Mouse (Mus musculus): Measurements from ENCODE around the gene Ackr4.

The Ackr4 gene

GRCm38 (mm10) chr9:104126833-104127232 lies at the start of gene Ackr4:
TSS of gene Ackr4 (minus strand) at chr9:104126933.
- no peak for DNase-seq (ENCODE audit: extremely low read depth, low read depth)

GRCm38 (mm10) chr9:104172342-104172741 lies 45.6 kb upstream of the Ackr4 start:
- DNase-seq (ENCODE audit: extremely low read depth, low read depth) = no peak

- DNase-seq (ENCODE audit: extremely low read depth, low read depth) = no peak
Observed at GRCm38 (mm10) chr9:104171651-104172050, 44.9 kb upstream of the Ackr4 start.

DNA sequence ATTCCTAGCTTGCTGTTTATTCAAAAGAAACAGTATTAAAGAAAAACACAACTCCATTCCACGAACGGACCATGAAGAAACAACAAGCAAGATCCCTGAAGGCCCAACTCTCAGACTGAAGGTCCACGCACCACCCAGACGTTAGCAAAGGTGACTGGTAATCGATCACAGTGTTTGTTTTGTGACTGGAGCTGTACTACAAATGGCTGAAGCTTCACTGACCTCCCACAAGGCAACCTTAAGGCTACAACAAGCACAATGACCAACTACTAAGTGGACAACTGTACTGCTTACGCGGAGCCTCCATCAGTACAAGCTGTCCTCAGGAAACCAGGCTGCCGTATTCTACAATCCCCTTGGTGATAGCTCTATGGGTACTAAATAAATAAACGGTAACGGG lies 43.3 kb upstream of the Ackr4 start:
- no peak for DNase-seq (ENCODE audit: extremely low read depth, low read depth)

DNA sequence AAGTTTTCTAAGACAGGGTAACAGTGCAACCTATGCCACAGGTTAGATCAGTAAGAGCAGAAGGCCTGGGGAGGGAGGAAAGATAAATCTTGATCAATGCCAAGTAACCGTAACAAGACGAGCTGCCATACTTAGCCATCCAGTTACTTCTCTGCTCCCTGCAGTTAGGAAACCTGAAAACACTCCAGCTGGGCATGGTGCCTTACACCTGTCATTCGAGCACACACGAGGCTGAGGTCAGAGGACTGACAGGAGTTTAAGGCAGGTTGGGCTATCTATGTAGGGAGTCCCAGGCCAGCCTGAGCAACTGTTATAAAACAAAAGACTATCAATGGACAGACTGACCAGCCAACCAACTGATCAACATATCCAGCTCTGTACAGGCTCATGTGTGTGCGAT lies 39.2 kb upstream of the Ackr4 start:
- DNase-seq (ENCODE audit: extremely low read depth, low read depth) = no peak

DNA sequence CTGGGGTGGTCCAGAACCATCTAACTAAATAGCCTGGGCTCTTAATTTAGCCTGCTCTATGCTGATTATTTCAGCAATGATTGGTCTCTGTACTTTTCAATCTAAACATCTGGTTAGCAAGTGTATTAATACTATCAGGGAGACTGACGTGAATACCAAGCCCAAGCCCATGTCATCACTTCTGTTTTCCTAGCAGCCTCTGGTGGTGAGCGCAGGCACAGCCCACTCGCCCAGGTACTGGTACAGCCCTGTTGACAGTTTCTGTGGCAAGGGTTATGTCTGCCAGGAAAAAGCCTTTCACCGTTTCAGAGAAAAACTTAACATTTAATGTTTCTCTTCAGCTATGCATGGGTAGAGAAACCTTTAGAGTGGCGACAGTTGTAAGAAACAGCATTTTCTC lies 37.5 kb upstream of the Ackr4 start:
- no peak for DNase-seq (ENCODE audit: extremely low read depth, low read depth)

- DNase-seq (ENCODE audit: extremely low read depth, low read depth) = no peak
Observed at GRCm38 (mm10) chr9:104161117-104161516, 34.4 kb upstream of the Ackr4 start.

DNA sequence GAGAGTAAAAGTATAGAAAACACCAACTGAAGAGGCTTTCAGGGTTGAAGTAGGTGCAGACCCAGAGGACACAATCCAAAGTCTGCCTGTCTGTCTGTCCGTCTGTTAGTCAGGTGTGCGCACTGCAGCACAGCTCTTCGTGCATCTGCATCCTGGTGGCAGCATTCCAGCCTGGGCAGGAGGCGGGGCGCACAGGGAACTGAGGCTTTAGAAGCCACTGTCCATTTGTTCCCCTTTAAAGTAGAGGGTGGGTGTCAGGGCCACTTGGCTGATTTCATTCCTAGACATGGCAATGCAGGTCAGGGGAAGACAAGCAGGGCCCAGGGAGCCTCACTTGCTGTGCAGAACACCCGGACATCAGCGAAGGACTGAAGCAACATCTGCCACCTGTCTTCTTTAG lies 30.6 kb upstream of the Ackr4 start:
- no peak for DNase-seq (ENCODE audit: extremely low read depth, low read depth)

DNA sequence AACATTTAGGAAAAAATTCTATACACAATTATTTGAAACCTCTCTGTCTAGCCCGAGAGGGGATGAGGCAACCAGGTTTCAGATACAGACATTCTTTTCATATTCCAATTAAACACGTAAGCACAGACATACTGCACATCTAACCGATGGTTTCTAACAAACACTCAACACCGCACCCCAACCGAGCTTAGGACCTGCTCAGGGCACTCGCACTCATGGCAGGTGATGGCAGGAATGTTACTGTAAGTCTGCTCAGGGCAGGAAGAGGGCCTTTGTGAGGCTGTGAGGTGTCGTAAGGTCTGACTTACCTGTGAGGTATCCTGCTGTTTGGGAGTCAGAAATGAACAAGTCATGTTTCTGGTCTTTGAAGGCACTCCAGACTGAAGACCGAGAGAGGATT lies 29.8 kb upstream of the Ackr4 start:
- DNase-seq (ENCODE audit: extremely low read depth, low read depth) = no peak

DNA sequence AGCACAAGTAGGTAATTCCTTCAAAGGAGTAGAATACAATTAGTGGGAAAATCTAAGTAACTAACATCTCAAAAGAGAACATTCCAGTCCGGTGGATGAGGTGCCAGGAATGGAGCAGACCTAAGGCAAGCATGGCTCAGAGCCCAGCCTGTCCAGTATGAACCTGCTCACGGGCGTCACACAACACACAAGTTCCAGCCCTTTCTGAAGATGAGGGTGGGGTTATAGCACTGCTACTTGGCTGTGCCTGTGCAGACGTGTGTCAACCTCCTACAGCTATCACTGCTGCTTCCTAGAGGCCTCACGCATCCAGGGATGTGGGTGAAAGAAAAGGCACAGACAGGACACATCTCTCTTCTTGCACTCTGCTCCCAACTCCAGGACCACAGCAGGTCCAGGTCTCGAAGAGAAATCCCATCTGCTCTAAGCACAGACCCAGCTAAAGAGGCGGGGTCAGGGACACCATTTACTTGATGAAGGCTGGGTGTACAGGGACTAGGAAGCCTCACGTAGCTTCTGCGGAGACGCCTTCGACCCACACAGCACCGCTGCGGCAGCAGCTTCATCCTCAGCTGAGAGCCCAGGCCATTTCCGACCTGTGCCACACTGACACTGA lies 28.5 kb upstream of the Ackr4 start:
- no peak for DNase-seq (ENCODE audit: extremely low read depth, low read depth)

GRCm38 (mm10) chr9:104152121-104152520 lies 25.4 kb upstream of the Ackr4 start:
- DNase-seq (ENCODE audit: extremely low read depth, low read depth) = no peak

GRCm38 (mm10) chr9:104148969-104149368 lies 22.2 kb upstream of the Ackr4 start:
- no peak for DNase-seq (ENCODE audit: extremely low read depth, low read depth)

DNA sequence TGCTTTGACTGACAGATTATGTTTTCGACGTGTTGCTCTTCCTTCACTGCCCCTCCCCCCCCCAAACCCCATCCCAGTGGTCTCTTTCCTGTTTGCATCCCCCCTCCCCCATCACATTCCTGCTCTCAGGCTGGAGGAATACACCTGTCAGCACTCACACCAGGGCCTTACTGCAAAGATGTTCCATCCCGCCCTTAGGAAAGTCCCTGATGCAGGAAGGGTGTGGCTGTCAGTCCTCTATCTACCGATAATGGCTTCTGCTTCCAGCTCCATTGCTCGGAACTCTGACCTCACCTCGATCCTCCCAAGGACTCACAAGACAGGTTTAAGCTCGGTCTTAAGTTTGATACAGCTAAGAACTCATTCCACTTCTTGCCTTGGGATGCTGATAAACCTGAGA lies 19.9 kb upstream of the Ackr4 start:
- DNase-seq (ENCODE audit: extremely low read depth, low read depth) = no peak

DNA sequence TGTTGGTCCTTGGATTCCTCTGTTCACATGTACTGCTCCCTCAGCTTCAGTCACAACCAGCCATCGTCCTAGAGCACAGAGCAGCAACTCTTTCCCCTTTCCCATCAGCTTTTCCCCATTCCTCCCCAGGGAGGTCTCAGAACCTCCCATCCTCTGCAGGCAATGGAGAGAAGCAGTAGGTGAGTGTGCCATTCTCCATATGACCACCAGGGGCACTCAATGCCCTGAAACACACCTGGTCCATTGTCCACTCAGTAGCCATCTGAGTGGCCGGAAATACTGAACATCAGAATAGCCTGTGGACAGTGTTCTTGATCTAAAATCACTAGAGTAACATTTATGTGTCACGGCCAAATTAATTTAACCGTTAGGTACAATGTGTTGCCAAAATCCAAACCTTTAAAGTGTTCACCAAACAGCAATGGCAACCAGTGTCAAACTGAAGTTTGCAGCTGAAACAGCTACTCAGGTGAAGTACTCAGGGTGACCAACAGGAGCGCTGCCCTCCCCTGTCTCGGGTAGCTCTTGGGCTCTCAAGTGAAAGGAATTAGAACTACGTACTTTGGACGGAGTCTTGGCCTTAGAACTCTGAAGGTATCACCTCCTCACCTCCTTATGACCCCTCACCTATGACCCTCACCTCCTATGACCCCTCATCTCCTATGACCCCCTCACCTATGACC lies 17.7 kb upstream of the Ackr4 start:
- DNase-seq (ENCODE audit: extremely low read depth, low read depth) = no peak

- no peak for DNase-seq (ENCODE audit: extremely low read depth, low read depth)
Observed at GRCm38 (mm10) chr9:104142805-104143204, 16.1 kb upstream of the Ackr4 start.

- no peak for DNase-seq (ENCODE audit: extremely low read depth, low read depth)
Observed at GRCm38 (mm10) chr9:104140351-104140750, 13.6 kb upstream of the Ackr4 start.

DNA sequence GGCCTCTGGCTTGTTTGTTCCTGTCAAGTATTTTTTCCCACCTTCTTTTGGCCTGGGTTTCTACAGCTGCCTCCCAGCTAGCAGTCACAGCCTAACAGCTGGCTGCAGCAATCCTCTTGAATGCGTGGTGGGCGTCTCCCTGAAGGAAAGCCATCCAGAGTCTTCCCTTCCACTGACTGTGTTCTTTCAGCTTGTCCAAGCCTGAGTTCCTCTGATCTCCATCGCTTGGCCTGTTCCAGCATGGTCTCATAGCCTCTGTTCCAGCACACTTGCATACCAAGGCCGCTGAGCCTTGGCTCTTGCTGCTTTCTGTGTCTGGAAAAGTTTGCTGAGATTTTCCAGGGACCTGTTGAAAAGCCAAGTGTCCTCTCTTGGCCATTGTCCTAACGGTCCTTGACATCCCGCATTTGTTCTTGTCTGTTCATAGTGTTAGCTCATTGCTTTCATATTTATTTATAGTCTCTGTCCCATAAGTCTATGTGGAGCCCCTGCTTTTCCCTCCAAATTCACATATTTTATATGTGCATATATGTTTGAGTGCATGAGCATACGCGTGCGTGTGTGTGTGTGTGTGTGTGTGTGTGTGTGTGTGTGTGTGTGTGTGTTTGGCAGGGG lies 3.5 kb upstream of the Ackr4 start:
- no peak for DNase-seq (ENCODE audit: extremely low read depth, low read depth)

DNA sequence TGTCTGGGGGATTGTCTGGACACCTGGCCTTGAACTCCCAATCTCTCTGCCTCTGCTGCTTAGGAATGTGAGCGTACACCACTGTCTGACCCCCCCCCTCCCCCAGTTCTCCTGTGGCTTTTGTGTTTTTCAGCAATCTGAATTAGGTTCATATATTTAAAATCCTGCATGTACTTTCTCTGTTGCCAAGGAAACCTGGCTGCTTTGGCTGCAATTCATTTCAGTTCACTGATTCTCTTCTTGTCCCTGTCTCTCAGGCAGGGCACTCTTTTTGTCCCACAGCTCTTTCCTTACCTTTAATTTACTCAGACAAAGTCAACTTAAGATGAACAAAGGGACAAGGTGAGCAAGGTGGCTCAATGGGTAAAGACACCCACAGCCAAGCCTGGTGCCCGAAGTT lies 1.4 kb upstream of the Ackr4 start:
- DNase-seq (ENCODE audit: extremely low read depth, low read depth) = no peak

DNA sequence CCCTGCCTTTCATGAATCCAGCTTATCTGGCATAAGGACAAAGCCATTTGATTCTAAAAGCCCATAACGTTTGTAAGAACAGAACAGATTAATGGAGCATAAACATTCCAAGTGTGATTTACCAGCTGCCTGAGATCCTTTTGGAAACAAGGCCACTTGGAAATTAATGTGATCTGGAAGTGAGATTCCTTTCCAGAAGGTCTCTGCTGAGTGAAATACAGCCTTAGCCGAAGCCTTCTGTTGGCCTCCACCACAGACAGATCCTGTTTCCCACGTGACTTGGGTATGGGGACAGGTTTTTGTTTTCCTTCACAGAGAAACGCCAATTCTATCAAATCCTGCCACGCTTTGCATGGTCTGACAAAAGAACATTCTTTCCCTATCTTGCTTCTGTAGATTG lies 3.1 kb downstream of the Ackr4 start:
- no peak for DNase-seq (ENCODE audit: extremely low read depth, low read depth)

DNA sequence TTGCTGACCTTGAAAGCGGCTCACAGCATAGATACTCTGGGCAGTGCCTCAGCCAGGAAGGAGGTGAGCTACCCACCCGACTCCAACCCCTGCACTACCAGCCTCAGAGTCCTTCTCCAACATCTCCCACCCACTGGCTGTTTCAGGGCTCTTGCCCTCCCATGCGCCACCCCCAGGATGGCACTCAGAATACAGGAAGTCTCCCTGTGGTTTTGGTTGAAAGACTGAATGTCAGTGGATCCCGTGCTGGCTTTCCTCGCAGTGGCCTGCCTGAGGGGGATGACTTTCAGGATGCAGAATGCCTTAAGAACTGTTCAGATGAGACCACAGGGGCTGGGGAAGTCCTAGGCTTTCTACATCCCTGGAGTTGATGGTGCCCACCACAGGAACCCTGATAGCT lies 3.6 kb downstream of the Ackr4 start:
- no peak for DNase-seq (ENCODE audit: extremely low read depth, low read depth)

- DNase-seq (ENCODE audit: extremely low read depth, low read depth) = no peak
Observed at GRCm38 (mm10) chr9:104109151-104109550, 17.6 kb downstream of the Ackr4 start.

DNA sequence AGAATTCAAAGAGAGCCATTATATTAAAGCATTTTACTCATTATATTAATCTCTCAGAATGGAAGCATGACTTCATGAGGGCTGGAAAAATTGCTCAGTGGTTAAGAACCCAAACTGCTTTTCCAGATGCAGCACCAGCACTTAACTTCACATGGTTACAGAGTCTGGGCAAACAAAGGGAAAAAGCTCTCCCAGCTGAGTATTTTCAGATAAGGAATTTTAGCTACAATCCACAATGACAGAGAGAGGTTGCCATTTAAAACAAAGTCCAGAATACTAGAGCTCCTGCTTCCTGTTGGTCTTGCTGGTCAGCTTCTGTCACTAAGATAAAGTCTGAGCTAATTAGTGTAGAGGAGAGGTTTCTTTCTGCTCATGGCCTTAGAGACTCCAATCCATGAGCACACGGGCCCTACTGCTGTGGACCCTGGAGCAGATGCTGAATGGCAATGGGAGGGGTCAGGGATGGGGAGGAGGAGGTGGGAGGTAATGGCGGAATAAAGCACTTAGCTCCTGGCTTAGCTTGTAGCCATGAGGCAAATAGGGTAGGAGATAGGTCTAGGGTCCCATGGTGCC lies 18.1 kb downstream of the Ackr4 start:
- no peak for DNase-seq (ENCODE audit: extremely low read depth, low read depth)

GRCm38 (mm10) chr9:104107482-104107881 lies 19.3 kb downstream of the Ackr4 start:
- no peak for DNase-seq (ENCODE audit: extremely low read depth, low read depth)
